Mouse (Mus musculus) adipocyte (in vitro differentiated cells): ENCODE measurements around the gene Mtr.
"Not testable (repeated sequence)": the region's sequence is repeated elsewhere in the genome, so short reads cannot be mapped to it uniquely, and the experiment has no call there.

Experiments
- DNase-seq: peaks from one replicate; pipeline ENCODE4 v3.0.0-alpha.2; 2016; ENCODE audit warnings: low spot score

The Mtr gene

GRCm38 (mm10) chr13:12159288-12160120 is 98.4 kb downstream of the Mtr start:
- no peak for DNase-seq

GRCm38 (mm10) chr13:12153922-12154321 is 104.0 kb downstream of the Mtr start:
- DNase-seq: no peak

- DNase-seq: no peak
Measured at GRCm38 (mm10) chr13:12146918-12147507, 110.9 kb downstream of the Mtr start.

- DNase-seq: no peak
Measured at GRCm38 (mm10) chr13:12146402-12146801, 111.5 kb downstream of the Mtr start.

- DNase-seq: no peak
Measured at GRCm38 (mm10) chr13:12143347-12143746, 114.6 kb downstream of the Mtr start.

- DNase-seq: not testable (repeated sequence)
Measured at GRCm38 (mm10) chr13:12136461-12136860, 121.5 kb downstream of the Mtr start.

GRCm38 (mm10) chr13:12133549-12133948 is 124.4 kb downstream of the Mtr start:
- DNase-seq: no peak
